Mouse (Mus musculus): Measurements from ENCODE around the gene Afmid. TPM values are rescaled to one million over a fixed set of nuclear protein-coding genes. Genes with fewer than 3 reads are reported as not detected.
"Not testable (repeated sequence)": the region's sequence is repeated elsewhere in the genome, so short reads cannot be mapped to it uniquely, and the experiment has no call there.

Afmid gene
- total RNA-seq, 2 experiments from 2014 or later = 3.5 to 3.6 TPM

DNA sequence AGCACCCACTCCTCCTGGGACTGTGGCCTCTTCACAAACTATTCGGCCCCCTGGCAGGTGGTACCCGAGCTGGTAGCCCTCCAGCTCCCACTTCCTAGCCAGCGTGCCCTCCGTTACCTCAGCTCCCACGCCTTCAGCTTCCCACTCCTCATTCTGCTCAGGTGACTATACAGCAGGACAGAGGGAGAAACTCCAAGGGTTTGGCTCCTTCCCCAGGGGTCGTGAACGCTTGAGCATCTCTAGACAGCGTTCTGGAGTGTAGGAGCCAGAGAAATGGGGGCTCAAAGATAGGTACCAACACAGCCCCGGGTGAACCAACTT, 34.3 kb upstream of the Afmid start:
- intact Hi-C loops (cut with DNase I; ENCODE audit: low total_unique reads) = loop anchor here (2.0 kb wide), 1 partner anchor 33 kb away; the partner anchor contains the start of gene Afmid
- no peak for DNase-seq

- no peak for DNase-seq
- intact Hi-C loops (cut with DNase I; ENCODE audit: low total_unique reads) = no loop called here
Measured at GRCm38 (mm10) chr11:117792281-117792888, 33.3 kb upstream of the Afmid start.

DNA sequence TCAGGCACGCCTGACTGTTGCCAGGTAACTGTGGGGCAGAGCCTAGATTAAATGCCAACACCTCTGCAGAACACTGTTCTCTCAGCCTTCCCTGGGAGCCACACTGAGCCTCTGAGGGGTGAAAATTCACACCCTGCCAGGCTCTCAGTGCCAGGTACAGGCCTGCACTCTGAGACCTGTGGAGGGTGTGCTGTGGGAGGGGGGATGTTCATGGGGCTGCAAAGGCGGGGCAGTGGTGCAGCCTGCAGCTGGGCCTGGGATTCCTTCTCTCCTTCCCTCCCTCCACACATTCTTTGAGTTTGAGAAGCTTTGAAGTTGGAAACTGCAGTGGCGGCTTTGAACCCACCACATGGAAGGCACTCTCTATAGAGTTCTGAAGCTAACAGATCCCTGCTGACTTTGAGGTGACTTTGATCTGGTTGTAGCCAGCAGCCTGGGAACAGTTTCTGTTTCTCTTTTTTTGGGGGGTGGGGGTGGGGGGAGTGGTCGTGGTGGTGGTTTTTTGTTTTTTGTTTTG, 31.6 kb upstream of the Afmid start:
- intact Hi-C loops (cut with DNase I; ENCODE audit: low total_unique reads) = no loop called here
- no peak for DNase-seq

DNA sequence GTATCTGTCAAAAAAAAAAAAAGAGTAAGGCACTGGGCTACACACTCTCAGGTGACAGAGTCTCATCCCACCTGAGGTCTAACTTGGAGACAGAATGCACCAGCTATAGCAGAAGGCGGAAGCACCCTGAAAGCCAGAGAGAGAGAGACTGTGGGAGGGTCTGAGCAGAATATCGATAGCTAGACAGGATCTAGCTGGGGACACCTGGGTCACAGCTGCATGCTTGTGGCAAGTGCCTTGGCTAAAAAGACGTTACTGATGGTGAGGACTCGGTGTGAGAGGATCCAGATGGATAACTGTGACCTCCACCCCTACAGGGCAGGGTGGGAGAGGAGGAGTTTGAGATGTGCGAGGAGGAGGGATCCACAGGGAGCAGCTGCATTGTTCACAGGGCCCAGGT, 28.8 kb upstream of the Afmid start:
- DNase-seq = no peak
- intact Hi-C loops (cut with DNase I; ENCODE audit: low total_unique reads) = no loop called here

GRCm38 (mm10) chr11:117797511-117798159, 28.1 kb upstream of the Afmid start, which contains the start of gene 6030468B19Rik:
TSS of gene 6030468B19Rik (plus strand) at chr11:117797660.
- no peak for DNase-seq
- intact Hi-C loops (cut with DNase I; ENCODE audit: low total_unique reads) = no loop called here

GRCm38 (mm10) chr11:117798160-117798541, 27.6 kb upstream of the Afmid start:
- intact Hi-C loops (cut with DNase I; ENCODE audit: low total_unique reads) = no loop called here
- no peak for DNase-seq

- intact Hi-C loops (cut with DNase I; ENCODE audit: low total_unique reads) = no loop called here
- no peak for DNase-seq
Measured at GRCm38 (mm10) chr11:117799174-117799573, 26.6 kb upstream of the Afmid start.

GRCm38 (mm10) chr11:117800038-117800437, 25.7 kb upstream of the Afmid start:
- DNase-seq = no peak

DNA sequence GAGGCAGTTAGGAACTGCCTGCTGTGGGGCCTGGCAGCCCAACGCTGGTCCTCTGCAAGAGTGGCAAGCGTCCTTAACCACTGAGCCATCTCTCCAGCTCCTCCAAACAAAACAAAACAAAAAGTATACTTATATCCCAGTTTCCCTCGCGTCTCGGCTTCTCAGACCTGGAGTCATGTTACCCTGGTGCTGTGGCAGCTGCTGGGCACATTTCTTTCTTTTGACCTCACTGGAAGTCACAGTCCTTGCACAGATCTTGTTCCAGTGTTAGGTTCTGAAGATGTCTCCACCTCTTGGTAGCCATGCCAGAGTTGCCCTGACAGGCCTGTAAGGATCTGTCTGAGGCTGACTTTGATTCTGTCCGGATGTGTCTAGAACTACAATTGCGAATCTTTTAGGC, 24.1 kb upstream of the Afmid start:
- intact Hi-C loops (cut with DNase I; ENCODE audit: low total_unique reads) = no loop called here
- DNase-seq = no peak

More at GRCm38 (mm10) chr11:117800038-117800437, 25.7 kb upstream of the Afmid start:
- intact Hi-C loops (cut with DNase I; ENCODE audit: low total_unique reads) = no loop called here

DNA sequence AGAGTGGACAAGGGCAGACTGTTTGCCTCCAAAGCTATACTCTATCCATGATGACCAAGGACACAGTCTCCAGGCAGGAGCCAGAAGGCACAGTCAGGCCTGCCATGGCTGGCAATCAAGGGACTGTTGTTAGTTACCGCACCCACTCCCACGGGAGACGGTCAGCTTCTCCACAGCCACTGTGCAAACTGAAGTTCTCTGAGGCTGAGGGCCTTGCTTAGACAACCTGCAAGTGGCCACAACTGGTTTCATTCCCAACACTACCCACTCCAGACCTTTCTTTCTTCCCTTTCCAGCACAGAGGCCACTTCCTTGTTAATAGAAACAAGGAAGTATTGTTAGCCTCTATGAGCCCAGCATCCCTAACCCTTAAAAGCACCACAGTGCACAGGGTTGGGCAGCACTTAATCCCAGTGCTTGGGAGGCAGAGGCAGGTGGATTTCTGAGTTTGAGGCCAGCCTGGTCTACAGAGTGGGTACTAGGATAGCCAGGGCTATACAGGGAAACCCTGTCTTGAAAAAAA, 22.5 kb upstream of the Afmid start:
- intact Hi-C loops (cut with DNase I; ENCODE audit: low total_unique reads) = no loop called here
- no peak for DNase-seq

DNA sequence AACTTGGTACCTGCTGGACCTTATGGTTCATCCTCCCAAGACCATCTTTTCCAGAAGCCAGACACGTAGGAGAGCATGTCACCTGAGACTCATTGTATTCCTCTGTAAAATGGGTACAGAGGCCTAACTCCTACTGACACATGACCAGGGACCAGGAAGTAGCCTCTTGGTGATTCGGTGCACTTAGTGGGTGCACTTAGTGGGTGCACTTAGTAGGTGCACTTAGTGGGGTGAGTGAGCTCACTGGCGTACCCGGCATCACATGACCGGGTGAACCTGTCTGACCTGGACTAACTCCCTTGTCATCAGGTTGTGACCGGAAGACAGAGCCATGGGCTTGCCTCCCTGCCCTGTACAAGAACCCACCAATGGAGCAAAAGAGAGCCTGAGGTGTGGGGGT, 18.9 kb upstream of the Afmid start:
- intact Hi-C loops (cut with DNase I; ENCODE audit: low total_unique reads) = no loop called here
- no peak for DNase-seq

DNA sequence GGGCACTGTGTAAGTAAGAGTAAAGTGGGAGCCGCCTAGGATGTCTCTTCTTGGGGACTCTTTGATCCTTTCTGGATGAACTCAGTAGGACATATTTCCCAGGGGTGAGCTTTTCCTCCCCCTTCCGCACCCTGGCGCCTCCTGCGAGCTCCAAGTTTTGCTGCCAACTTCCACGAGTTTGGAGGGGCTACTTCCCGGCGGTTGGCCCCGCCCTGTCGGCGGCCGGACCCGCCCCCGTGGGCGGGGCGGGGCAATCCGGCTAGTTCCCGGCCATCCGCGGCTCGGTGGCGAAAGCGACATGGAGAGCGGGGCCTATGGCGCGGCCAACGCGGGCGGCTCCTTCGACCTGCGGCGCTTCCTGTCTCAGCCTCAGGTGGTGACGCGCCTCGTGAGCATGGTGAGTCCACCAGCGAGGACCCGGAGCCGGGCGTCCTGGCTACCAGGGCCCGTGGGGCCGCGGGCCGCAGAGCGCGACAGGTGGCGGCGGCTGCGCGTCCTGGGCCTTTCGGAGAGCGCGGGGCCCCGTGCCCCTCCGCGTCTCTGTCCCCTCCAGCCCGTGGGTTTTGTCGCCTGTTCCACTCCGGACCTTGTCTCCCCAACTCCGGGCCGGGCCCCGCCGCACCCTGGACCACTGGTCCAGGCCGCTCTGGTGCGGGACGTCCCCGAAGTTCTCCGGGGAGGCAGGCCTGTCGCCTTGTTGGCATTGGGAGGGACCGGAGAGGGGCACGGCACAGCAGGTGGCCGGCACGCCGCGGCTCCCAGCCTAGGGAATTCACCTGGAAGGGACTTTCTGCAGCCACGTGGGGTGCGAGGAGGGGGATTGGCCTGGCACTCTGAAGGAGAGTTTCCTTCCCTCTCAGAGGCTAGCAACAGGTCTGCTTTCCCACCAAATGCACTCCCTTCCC, 16.1 kb upstream of the Afmid start, which contains the start of the genes Gm20708 and Syngr2:
Gm20708 (plus strand) TSS at position 262 of the 905 bp plus-strand sequence.
Syngr2 (plus strand) TSS at position 262 of the 905 bp plus-strand sequence.
- peak; percentile 75 for DNase-seq
- intact Hi-C loops (cut with DNase I; ENCODE audit: low total_unique reads) = no loop called here

GRCm38 (mm10) chr11:117810401-117811046, 15.2 kb upstream of the Afmid start:
- peak; percentile 90 for DNase-seq
- intact Hi-C loops (cut with DNase I; ENCODE audit: low total_unique reads) = no loop called here

GRCm38 (mm10) chr11:117813867-117814266, 11.9 kb upstream of the Afmid start:
- DNase-seq = no peak
- intact Hi-C loops (cut with DNase I; ENCODE audit: low total_unique reads) = no loop called here

DNA sequence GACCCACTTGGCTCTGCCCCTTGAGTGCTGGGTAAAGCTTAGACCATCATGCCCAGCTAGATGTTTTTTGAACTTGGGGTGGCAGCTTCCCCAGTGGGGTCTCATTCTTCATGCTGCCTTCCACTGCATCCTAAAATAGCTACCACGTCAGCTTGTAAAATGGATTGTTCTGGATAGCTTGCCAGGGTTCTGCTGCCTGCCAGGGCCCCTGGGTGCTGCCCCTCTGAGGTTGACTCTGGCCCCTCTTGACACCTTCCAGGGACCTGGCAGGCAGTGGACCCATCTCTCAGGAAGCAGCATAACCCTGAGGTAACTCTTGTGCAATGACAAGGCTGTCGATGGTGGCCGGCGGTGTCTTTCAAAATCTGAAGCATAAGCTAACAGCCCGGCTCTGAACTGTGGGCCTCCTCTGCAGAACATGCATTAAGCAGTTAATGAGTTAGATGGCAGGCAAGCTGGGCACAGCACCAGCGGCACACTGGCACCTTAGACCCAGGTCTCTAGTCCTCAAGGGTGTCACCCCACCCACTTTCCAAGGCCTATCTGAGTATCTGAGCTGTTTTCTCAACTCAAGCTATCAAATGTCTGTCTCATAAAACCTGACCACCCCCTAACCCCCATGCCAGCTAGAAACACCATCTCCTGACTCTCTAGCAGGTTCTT, 10.9 kb upstream of the Afmid start:
- DNase-seq = no peak
- intact Hi-C loops (cut with DNase I; ENCODE audit: low total_unique reads) = no loop called here

DNA sequence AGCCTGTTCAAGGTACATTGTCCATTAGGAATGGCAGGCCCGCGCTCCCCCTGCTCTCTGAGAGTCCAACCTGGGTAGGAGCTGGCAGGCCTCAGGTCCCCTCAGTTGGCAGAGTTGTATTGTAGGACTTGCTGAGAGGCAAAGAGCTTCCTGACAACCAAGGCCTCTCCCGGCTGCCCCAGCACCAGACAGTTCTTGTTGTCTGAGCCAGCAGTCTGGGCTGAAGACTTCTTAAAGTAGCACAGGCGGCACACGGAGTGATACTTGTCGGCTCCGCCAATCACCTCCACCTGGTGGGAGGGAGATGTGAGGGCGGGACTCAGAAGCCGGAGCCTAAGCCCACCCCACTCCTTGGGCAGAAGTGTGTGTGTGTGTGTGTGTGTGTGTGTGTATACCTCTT, 9.9 kb upstream of the Afmid start:
- intact Hi-C loops (cut with DNase I; ENCODE audit: low total_unique reads); DNase-seq: not testable (repeated sequence)

- intact Hi-C loops (cut with DNase I; ENCODE audit: low total_unique reads) = no loop called here
- no peak for DNase-seq
Measured at GRCm38 (mm10) chr11:117816389-117816996, 9.2 kb upstream of the Afmid start.

GRCm38 (mm10) chr11:117819095-117819494, 6.6 kb upstream of the Afmid start:
- DNase-seq = peak; percentile 60
- intact Hi-C loops (cut with DNase I; ENCODE audit: low total_unique reads) = no loop called here

Data from gastrocnemius, postnatal 14 days (tissue).